Mouse (Mus musculus) bone marrow macrophage, adult 2 months (primary cell): ENCODE results near the gene B4galnt2. TPM values are rescaled to one million over a fixed set of nuclear protein-coding genes. Genes with fewer than 3 reads are reported as not detected.

Experiments
- H3K27ac ChIP-seq: 2 replicates; pipeline ENCODE4 v1.5.1; 2012; ENCODE audit warnings: low read depth, low read length; ENCODE audit not compliant: insufficient read depth
- H3K4me1 ChIP-seq: 2 replicates; pipeline ENCODE4 v1.6.1; 2012; ENCODE audit warnings: low read length; ENCODE audit not compliant: control insufficient read depth, insufficient read depth
- H3K4me3 ChIP-seq: 2 replicates; pipeline ENCODE4 v1.5.1; 2012; ENCODE audit warnings: mild to moderate bottlenecking, low read length, moderate library complexity; ENCODE audit not compliant: insufficient read depth
- CTCF ChIP-seq: IDR thresholded peaks from 2 replicates; pipeline ENCODE4 v1.5.1; 2012; ENCODE audit warnings: low read depth, mild to moderate bottlenecking, low read length, moderate library complexity
- POLR2A ChIP-seq: IDR thresholded peaks from 2 replicates; pipeline ENCODE4 v1.6.1; 2012; ENCODE audit warnings: mild to moderate bottlenecking, low read depth, low read length, borderline replicate concordance
- polyA plus RNA-seq: library from polyadenylated mRNA; stranded (reverse); fragments of >200 nt; gene quantifications from 2 replicates; pipeline ENCODE4 v1.2.4, GENCODE M21; 2012; ENCODE audit not compliant: missing spikeins, insufficient read depth, insufficient read length

Gene B4galnt2
- polyA plus RNA-seq, 1 experiment = 0.64 TPM

DNA sequence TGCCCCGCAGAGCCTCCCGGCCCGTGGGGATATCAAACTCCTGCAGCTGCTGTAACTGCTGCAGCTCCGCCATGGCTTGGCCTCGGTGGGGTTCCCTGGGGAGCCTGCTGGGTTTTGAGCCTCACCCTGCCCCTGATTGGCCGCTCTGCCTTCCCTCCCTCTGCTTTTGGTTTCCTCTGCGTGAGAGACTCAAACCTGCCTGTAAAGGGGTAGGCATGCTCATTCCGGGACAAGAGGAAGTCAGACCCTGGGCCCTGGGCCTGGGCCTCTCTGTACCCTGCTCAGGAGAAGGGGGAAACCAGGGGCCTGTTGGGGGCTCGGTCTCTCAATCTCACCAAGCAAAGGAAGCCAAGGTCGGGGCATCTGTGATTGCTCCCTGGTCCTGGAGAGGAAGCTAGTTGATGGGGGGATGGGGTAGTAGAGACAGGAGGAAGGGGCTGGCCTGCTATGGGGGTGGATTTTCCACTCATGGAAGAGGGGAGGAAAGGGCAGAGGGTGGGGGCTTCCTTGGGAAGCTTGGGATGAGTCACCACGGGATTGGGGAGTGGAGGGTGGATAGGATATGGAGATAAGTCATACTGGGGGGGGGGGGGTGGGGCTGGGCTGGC is 72.5 kb downstream of the B4galnt2 start, which contains the start of gene Abi3:
Abi3 (minus strand) TSS at position 403 of the 608 bp plus-strand sequence.
- TF ChIP-seq POLR2A (no peak; the same call in 1 of the 2 replicates), CTCF (no peak)
- Histone ChIP-seq H3K4me3 (peak within 1 kb of the TSS; percentile 58), H3K4me1 (peaks cover 67% of the 10 kb centered on the region), H3K27ac (peak within 1 kb of the TSS; percentile 88)

DNA sequence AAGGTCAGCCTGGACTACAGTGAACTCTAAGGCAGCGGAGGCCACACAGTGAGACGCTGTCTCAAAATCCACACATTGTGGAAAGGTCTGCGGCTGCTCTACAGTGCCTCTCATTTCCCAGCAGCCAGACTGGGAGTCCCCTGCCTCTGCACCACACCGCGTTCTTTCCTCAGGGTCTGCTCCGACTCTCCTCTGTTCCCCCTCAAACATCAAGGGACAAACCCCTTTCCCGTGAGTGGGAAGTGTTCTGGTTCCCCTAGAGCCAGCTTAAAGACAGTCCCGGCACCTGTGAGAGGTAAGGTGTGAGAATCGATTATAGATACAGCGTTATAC is 73.2 kb downstream of the B4galnt2 start:
- Histone ChIP-seq H3K4me3 (peak overlapping the region; percentile 58), H3K4me1 (peaks cover 71% of the 10 kb centered on the region), H3K27ac (peak overlapping the region; percentile 88)
- TF ChIP-seq CTCF (no peak), POLR2A (no peak)

DNA sequence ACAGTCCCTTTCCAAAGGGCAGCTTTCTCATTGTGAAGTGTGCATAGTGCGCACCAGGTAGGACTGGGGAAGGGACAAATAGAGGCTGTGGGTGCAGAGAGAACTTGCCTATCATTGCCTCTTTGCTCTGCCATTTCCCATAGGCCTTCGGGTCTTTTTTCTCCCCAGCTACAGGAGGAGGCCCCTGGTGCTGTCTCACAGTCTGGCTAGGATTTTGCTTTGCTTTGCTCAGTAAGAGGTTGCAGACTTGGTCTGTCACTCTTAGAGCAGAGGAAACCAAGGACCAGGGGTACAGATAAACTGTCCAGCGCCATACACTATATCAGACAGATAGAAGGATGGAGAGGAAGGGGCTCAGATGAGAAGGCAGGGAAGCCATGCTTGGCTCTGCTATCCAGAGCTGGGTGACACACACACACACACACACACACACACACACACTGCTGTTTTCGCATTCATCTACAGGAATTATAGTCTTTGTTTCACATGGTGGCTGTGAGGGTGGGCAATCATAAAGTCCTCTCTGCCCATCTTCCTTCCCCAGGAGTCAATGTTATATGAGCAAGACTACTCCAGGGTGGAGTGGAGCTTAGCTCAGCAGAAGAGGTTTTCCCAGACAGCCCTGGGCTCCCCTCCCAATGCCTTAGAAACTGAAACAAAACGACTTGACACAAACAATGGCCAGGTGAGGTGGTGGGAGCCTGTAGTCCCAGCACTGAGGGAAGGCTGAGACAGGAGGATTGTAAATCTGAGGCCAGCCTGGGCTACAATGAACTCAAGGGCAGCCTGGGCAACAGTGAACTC is 73.8 kb downstream of the B4galnt2 start:
- H3K4me1 ChIP-seq = peaks cover 75% of the 10 kb centered on the region
- TF ChIP-seq POLR2A (no peak), CTCF (no peak)
- H3K4me3 ChIP-seq = peak overlapping the region; percentile 58
- peak overlapping the region; percentile 88; the same call in 1 of the 2 replicates for H3K27ac ChIP-seq

DNA sequence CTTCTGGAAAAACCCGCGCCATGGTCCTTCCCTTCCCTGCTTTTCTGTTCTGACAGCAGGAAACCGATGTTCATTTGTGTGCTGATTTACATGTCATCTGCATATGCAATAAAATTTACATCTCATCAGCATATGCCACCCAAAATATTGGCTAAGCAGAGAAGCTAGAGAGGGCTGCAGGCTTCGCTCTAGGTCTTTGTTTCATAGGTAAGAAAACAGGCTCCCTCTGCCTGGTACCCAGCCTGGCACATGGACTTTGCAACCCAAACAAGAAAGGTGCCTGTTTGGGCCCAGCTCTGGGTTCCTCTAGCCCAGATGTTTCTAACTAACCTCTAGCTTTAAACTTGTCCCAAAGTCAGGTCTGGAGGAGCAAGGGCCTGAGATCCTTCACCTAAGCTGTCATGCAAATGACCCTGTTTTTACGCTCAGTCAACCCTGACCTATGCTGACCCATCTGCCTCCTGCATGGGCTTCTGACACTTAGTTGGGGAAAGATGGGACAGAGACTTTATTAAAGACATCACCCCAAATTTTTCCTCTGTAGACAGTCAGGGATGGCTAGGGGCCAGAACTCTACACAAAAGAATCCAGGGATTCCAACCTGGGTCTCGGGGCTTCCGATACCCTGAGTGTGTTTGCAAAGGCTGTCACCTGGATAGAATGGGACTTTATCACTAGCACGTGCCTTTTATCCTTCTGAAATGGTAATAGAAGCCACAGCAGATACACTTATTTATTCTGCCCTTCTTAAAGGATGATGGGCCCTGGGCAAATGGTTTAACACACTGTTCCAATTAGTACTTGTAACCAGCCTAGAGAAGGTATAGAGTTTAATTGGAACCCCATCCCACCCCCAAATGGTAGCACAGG is 75.5 kb downstream of the B4galnt2 start:
- peaks cover 70% of the 10 kb centered on the region for H3K4me1 ChIP-seq
- H3K4me3 ChIP-seq = no peak overlapping the region
- no peak overlapping the region for H3K27ac ChIP-seq
- TF ChIP-seq POLR2A (no peak), CTCF (no peak)

DNA sequence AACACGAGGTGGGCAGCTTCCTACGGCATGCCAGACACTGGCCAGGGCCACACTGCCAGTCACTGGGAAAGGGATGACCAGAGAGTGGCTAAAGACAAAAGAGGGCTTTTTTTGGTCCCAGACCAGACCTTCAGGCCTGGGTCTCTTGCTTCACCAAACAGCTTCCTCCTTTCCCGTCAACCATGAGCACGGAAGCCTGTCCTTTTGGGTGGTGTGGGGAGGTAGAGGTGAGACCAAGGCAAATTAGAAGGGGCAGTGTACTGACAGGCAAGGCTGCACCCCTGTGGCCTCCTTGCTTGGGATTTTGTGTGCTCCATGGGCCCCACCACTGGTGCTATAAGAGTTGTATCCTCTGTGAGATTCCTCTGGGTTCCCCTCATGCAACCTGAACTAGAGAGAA is 76.1 kb downstream of the B4galnt2 start:
- Histone ChIP-seq H3K4me1 (peaks cover 70% of the 10 kb centered on the region), H3K27ac (no peak overlapping the region), H3K4me3 (no peak overlapping the region)
- TF ChIP-seq CTCF = no peak
- no peak for TF ChIP-seq POLR2A

DNA sequence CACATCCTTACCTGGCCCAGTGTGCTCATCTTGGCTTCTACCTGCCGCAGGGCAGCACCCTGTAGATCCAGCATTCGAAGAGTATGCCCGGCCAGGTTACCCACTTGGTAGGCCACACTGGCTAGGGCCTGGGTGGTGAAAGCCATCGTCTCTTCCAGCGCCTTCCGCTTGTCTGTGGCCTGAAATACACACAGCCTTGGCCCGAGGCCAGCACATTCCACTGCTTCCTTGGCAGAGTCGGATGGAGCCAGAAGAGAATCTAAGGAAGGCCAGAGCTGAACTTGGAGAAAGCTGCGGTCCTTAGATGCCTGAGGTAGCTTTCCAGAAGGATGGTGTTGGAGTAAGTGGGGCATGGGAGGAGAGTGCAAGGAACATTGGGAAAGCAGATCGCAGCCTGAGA is 77.6 kb downstream of the B4galnt2 start, which contains the start of gene Gngt2:
Gngt2 (plus strand) TSS at position 158 of the 400 bp plus-strand sequence.
- Histone ChIP-seq H3K4me3 (no peak within 1 kb of the TSS), H3K27ac (no peak within 1 kb of the TSS), H3K4me1 (peaks cover 61% of the 10 kb centered on the region)
- no peak for TF ChIP-seq POLR2A
- TF ChIP-seq CTCF = no peak

DNA sequence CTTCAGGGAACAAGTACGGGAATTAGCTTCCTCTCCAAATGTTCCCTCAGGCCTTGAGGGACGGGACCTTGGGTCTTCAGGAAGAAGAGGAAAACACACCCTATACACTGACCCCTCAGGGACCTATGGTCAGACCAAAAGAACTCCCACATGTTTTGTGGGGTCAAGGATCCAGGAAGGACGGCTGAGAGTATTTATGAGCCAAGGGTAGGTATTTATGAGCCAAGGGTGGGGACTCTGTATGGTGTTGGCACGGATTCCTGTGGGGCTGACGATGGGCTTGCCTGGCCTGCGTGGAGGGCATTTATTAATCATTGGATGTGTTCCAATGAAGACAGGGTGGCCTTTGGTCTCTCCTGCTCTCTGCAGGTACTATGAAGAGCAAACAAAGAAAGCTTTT is 78.3 kb downstream of the B4galnt2 start:
- TF ChIP-seq CTCF (no peak), POLR2A (no peak)
- Histone ChIP-seq H3K4me3 (no peak overlapping the region), H3K4me1 (peaks cover 56% of the 10 kb centered on the region), H3K27ac (no peak overlapping the region)

DNA sequence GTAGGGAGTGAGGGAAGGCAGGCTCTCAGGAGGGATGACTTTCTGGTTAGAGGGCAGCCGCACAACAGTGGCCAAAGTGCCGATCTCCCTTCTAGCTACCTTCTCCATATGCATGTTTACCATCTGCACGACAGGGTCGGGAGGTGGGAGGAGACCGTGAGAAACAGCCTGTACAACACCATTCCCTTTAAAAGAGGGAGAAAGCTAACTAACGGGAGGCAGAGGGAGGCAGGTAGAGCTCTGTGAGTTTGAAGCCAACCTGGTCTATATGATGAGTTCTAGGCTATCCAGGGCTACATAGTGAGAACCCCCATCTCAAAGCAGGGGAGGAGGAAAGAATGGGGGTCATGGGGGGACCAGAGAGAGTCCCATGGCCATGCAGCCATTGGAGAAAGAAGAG is 78.9 kb downstream of the B4galnt2 start:
- Histone ChIP-seq H3K4me3 (no peak overlapping the region), H3K4me1 (peaks cover 54% of the 10 kb centered on the region), H3K27ac (peak overlapping the region; percentile 87)
- TF ChIP-seq POLR2A = no peak
- no peak for TF ChIP-seq CTCF

DNA sequence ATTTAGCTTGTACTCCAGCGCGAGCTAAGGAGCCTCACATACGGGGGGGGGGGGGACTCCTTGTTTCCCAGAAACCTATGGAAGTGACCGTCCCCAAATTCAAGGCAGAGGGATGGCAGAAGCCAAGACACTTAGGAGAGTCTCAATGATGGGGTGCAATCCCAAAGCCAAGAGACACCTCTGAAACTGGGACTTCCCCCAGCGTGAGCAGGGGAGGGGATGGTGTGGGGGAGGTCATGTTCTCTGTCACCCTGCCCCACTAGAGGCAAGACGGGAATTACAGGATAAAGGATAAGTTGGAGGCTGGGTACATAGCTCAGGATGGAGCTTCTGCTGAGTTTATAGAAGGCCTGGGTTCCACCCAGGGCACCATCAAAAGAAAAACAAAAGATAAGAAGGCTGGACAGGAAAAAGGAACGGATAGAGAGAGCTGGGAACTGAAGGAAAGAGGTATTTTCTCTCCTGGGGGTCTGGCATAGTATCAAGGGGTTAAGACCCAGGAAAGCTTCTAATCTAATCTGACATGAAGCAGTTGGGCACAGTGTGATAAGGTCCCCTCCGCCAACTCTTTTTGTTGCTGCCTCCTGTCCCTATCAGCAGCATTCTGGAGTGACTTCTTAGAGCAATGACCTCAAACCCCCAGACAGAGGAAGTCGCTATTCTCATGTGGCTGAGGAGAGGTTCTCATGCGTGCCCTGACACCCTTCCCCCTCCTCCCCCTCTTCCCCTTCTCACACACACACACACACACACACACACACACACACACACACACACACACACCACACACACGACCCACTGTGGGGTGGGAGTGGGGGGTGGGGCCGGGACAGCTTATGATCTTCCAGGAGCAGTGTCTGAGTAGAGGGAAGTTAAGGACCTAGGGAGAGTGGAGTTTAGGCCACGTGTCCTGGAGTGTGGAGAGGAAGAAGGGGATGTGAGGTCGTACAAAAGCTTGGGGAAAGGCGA is 79.7 kb downstream of the B4galnt2 start:
- Histone ChIP-seq H3K4me1 (peaks cover 48% of the 10 kb centered on the region), H3K4me3 (peak overlapping the region; percentile 29), H3K27ac (peak overlapping the region; percentile 87)
- TF ChIP-seq CTCF (no peak), POLR2A (no peak)
